Mouse (Mus musculus) G1E (cell line): ENCODE measurements at regions not wholly inside any gene's neighbourhood (a gene's known extent, or its start where the extent isn't known, plus 50 kb on each side); places are given as distances from the start of the nearest gene placed in this dataset.

Experiments used
- ATAC-seq: 2 replicates; pipeline ENCODE4 v1.8.0; 2016; ENCODE audit warnings: mild to moderate bottlenecking; ENCODE audit not compliant: insufficient number of reproducible peaks, poor library complexity, low FRiP score, severe bottlenecking; ENCODE audit errors: extremely low read depth
- DNase-seq: peaks from one replicate; pipeline ENCODE4 v3.0.0; 2012; ENCODE audit warnings: low spot score
- H3K27me3 ChIP-seq: 2 replicates; pipeline ENCODE4 v1.6.1; 2012; ENCODE audit warnings: mild to moderate bottlenecking, low read length, inconsistent platforms; ENCODE audit not compliant: insufficient read depth
- H3K36me3 ChIP-seq: replicated peaks from 2 replicates; pipeline ENCODE3; 2012; ENCODE audit warnings: mild to moderate bottlenecking, inconsistent platforms
- H3K4me1 ChIP-seq: 2 replicates; pipeline ENCODE4 v1.6.1; 2012; ENCODE audit warnings: low read depth, low read length, inconsistent platforms, mixed read lengths; ENCODE audit not compliant: insufficient read depth
- H3K4me3 ChIP-seq: 2 replicates; pipeline ENCODE4 v1.5.1; 2012; ENCODE audit warnings: low read depth, mild to moderate bottlenecking, inconsistent platforms, low read length, moderate library complexity, mixed read lengths
- H3K9me3 ChIP-seq: replicated peaks from 2 replicates; pipeline ENCODE4 v1.6.1; 2012; ENCODE audit warnings: inconsistent platforms
- CTCF ChIP-seq: IDR thresholded peaks from 2 replicates; pipeline ENCODE4 v1.5.1; 2012; ENCODE audit warnings: low read depth, low read length, inconsistent platforms, mixed read lengths
- GATA1 ChIP-seq: IDR thresholded peaks from 2 replicates; pipeline ENCODE4 v1.6.1; 2012; ENCODE audit warnings: borderline replicate concordance, low read length, inconsistent platforms, mixed read lengths
- GATA2 ChIP-seq: IDR thresholded peaks from 2 replicates; pipeline ENCODE4 v1.6.1; 2012; ENCODE audit warnings: low read depth, low read length, inconsistent platforms, borderline replicate concordance
- POLR2AphosphoS5 ChIP-seq: IDR thresholded peaks from 2 replicates; pipeline ENCODE4 v1.6.1; 2012; ENCODE audit warnings: low read depth, low read length, inconsistent platforms; ENCODE audit not compliant: insufficient replicate concordance
- TAL1 ChIP-seq: conservative IDR thresholded peaks from 2 replicates; pipeline ENCODE4 v1.6.1; 2012; ENCODE audit warnings: low read depth, low read length, inconsistent platforms, mixed read lengths

DNA sequence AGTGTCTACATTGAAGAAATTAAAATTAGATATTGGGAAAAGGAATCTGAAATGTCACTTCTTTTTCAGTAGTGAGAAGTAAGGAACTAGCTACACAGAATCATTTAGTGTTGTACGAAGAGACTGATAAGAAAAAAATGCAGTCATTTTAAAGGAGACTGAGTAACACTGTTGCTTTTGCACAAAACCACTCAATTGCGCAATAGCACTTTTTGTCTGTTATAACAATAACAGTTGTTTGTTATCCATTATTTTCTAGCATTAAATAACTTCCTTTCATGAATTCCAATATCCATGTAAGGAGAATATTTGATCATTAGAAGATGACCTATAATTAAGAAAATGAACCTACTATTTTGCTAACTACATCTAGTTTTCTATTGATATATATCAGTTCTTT, 790.8 kb downstream of the Slitrk1 start:
- H3K36me3 ChIP-seq: no peaks in the 10 kb centered on the region
- H3K9me3 ChIP-seq: no peaks in the 10 kb centered on the region; the same call in 1 of the 2 replicates
- DNase-seq: no peak
- no peaks in the 10 kb centered on the region for H3K27me3 ChIP-seq
- ATAC-seq: no peak
- TF ChIP-seq POLR2AphosphoS5: no peak
- TF ChIP-seq TAL1: no peak
- TF ChIP-seq GATA1: no peak
- no peak for TF ChIP-seq GATA2
- TF ChIP-seq CTCF: no peak
- H3K4me3 ChIP-seq: no peak overlapping the region
- no peaks in the 10 kb centered on the region for H3K4me1 ChIP-seq

DNA sequence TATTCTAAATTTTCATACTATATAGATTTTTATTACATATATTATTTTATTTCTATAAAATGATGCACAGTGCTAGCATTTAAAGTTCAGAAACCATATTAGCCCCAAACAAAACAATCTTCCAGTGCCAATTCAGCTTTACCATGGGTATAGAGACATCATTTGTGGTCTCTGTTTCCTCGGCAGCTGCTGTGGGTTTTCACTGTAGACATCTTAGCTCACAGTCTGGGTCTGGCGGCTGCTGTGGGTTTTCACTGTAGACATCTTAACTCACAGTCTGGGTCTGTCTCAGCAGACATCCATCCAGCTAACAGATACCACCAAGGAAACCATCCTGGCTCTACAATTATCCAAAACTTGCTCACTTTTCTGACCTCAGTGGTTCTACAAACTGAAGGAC, 808.9 kb downstream of the Slitrk1 start:
- Histone ChIP-seq H3K36me3 (no peaks in the 10 kb centered on the region), H3K9me3 (no peaks in the 10 kb centered on the region), H3K27me3 (no peaks in the 10 kb centered on the region), H3K4me3 (no peak overlapping the region), H3K4me1 (no peaks in the 10 kb centered on the region)
- TF ChIP-seq TAL1: no peak
- no peak for TF ChIP-seq GATA1
- TF ChIP-seq POLR2AphosphoS5: no peak
- no peak for TF ChIP-seq GATA2
- no peak for TF ChIP-seq CTCF
- no peak for DNase-seq
- no peak for ATAC-seq

DNA sequence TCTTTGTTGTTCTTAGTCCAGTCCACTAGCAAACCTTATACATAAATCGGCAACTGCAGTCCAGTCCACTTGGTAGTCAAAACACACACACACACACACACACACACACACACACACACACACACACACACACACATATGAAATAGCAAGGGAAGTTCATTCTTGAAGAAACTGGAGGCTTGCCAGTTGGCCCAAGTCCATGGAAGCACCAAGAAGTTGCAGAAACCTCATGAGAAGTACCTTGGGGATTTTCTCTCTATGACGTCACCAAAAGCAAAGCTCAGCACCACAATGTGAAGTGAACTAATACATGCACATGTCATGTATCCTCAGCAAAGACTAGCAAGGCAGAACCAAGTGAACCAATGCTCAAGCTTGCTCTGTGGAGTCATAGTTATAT, 823.0 kb downstream of the Slitrk1 start:
- Histone ChIP-seq H3K9me3 (peaks cover 4% of the 10 kb centered on the region; the same call in 1 of the 2 replicates), H3K4me1 (no peaks in the 10 kb centered on the region), H3K36me3 (no peaks in the 10 kb centered on the region), H3K27me3 (no peaks in the 10 kb centered on the region), H3K4me3 (no peak overlapping the region)
- ATAC-seq: no peak
- DNase-seq: no peak
- TF ChIP-seq CTCF: no peak
- TF ChIP-seq POLR2AphosphoS5: no peak

DNA sequence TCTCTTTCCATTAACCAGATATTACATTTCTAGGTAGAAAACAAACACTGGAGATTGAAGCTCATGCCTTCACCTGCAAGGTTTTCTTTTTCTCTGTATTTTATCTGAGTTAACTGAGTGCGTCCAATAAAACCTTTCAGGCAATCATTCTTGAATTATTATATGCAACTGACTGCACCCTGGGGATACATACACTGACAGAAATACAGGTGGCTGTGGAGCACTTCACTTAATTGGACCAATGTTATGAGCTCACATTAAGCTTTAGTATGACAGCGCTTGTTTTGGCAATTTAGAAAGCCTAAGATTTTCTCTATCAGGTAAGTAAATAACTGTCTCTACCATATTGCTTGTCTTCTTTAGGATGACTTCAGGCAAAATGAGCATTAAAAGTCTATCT, 864.0 kb downstream of the Slitrk1 start:
- Histone ChIP-seq H3K27me3 (no peaks in the 10 kb centered on the region), H3K4me1 (no peaks in the 10 kb centered on the region), H3K4me3 (no peak overlapping the region), H3K36me3 (no peaks in the 10 kb centered on the region), H3K9me3 (peaks cover 13% of the 10 kb centered on the region)
- TF ChIP-seq TAL1: no peak
- no peak for TF ChIP-seq POLR2AphosphoS5
- TF ChIP-seq GATA1: no peak
- no peak for TF ChIP-seq GATA2
- no peak for TF ChIP-seq CTCF
- DNase-seq (no peak), ATAC-seq (no peak)

DNA sequence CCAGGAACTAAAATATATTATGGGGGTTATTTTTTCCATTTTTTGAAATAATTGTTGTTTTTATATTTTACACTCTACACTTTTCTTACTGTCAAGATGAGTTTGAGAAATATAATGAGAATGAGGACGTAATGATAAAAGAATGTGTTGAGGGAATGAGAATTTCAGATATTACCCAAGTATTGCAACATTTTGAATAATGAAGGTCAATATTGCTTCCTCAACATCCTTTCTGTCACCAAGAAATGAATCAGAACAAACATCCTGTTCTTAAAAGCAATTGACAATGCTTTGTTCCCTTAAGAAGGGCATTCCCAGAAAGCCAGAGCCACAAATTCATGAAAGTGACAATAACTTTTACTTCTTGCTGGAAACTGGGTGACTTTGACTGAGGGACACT, 878.0 kb downstream of the Slitrk1 start:
- Histone ChIP-seq H3K27me3 (no peaks in the 10 kb centered on the region), H3K9me3 (no peaks in the 10 kb centered on the region), H3K36me3 (no peaks in the 10 kb centered on the region), H3K4me3 (no peak overlapping the region), H3K4me1 (no peaks in the 10 kb centered on the region)
- TF ChIP-seq CTCF (no peak), GATA2 (no peak), GATA1 (no peak), POLR2AphosphoS5 (no peak), TAL1 (no peak)
- ATAC-seq (no peak), DNase-seq (no peak)

DNA sequence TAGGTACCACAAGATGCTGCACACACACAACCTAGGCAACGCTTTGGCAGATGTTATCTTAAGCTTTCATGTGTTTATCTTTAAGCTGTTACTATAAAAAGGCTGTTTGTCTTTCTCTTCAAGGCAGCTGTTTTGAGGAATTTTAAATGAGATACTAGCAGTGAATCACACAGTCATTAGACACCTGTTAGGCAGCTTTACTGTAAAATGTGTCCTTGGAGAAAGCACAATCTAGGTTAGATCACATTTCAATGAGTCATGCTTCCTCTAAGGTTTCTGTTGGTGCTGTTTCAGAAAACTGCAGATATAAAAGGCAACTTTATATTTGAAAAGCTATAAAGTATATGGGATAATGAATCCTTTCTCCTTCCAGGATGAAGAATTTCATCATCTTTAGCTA, 879.8 kb downstream of the Slitrk1 start:
- DNase-seq: no peak
- Histone ChIP-seq H3K36me3 (no peaks in the 10 kb centered on the region), H3K4me3 (no peak overlapping the region), H3K9me3 (no peaks in the 10 kb centered on the region), H3K27me3 (no peaks in the 10 kb centered on the region), H3K4me1 (no peaks in the 10 kb centered on the region)
- ATAC-seq: no peak; the same call in 1 of the 2 replicates
- TF ChIP-seq TAL1: no peak

DNA sequence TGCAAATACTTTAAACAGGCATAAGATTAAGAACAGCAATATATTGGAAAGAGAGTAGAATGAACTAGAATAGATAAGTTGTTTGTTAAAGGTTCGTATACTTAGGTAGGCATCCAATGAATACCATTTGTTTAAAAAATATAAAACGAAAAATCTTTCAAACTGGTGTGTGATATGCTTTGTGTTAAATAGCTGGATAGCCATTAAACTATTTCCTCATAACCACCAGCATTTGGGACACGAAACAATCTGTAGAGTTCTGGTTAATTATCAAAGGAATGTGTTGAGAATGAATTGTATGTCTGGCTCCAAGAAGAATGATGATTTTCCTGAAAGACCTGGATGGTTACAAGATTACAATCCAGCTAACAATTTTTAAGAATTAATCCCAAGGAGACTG, 891.4 kb downstream of the Slitrk1 start:
- H3K27me3 ChIP-seq: no peaks in the 10 kb centered on the region
- TF ChIP-seq CTCF: no peak
- TF ChIP-seq POLR2AphosphoS5: no peak
- no peak for TF ChIP-seq GATA1
- no peak for TF ChIP-seq TAL1
- TF ChIP-seq GATA2: no peak
- peaks cover 2% of the 10 kb centered on the region for H3K9me3 ChIP-seq
- no peak overlapping the region for H3K4me3 ChIP-seq
- no peaks in the 10 kb centered on the region for H3K4me1 ChIP-seq
- DNase-seq: no peak
- ATAC-seq: no peak
- no peaks in the 10 kb centered on the region for H3K36me3 ChIP-seq
